Mouse (Mus musculus) hindbrain, embryonic 11.5 days (tissue): ENCODE results near the gene Cfap65. TPM values are rescaled to one million over a fixed set of nuclear protein-coding genes. Genes with fewer than 3 reads are reported as not detected.

Experiments used
- ATAC-seq: fragments of 200-750 bp; cut with Nextera tagmentation; 2 replicates; pipeline ENCODE4 v1.8.0; 2017; ENCODE audit warnings: mild to moderate bottlenecking, moderate TSS enrichment, moderate library complexity; ENCODE audit not compliant: low FRiP score
- DNase-seq: peaks from one replicate; pipeline ENCODE4 v3.0.0-alpha.2; 2015; ENCODE audit warnings: low spot score
- H3K27ac ChIP-seq: fragments of 300-500 bp; sonication (generic); 2 replicates; pipeline ENCODE4 v1.5.1; 2014; ENCODE audit warnings: mild to moderate bottlenecking, low read depth, low read length
- H3K27me3 ChIP-seq: fragments of 300-500 bp; sonication (generic); 2 replicates; pipeline ENCODE4 v1.6.1; 2014; ENCODE audit warnings: mild to moderate bottlenecking, low read length, moderate library complexity, mixed read lengths; ENCODE audit not compliant: control insufficient read depth, insufficient read depth
- H3K36me3 ChIP-seq: fragments of 300-500 bp; sonication (generic); 2 replicates; pipeline ENCODE4 v1.6.1; 2014; ENCODE audit warnings: mild to moderate bottlenecking, low read length, moderate library complexity, mixed read lengths; ENCODE audit not compliant: control insufficient read depth, insufficient read depth
- H3K4me1 ChIP-seq: fragments of 300-500 bp; sonication (generic); replicated peaks from 2 replicates; pipeline ENCODE4 v1.6.1; 2014; ENCODE audit warnings: low read length, mixed read lengths; ENCODE audit not compliant: control insufficient read depth, insufficient read depth
- H3K4me2 ChIP-seq: fragments of 300-500 bp; sonication (generic); replicated peaks from 2 replicates; pipeline ENCODE4 v1.6.1; 2014; ENCODE audit warnings: mild to moderate bottlenecking, low read depth, low read length
- H3K4me3 ChIP-seq: fragments of 300-500 bp; sonication (generic); 2 replicates; pipeline ENCODE4 v1.5.1; 2014; ENCODE audit warnings: low read depth, low read length
- H3K9ac ChIP-seq: fragments of 300-500 bp; sonication (generic); 2 replicates; pipeline ENCODE4 v1.6.1; 2014; ENCODE audit warnings: low read depth, low read length
- H3K9me3 ChIP-seq: fragments of 300-500 bp; sonication (generic); 2 replicates; pipeline ENCODE4 v1.6.1; 2016; ENCODE audit warnings: low read length; ENCODE audit not compliant: control insufficient read depth
- WGBS: fragments of 180-500 bp; shearing (Covaris S2); extraction: QIAGEN DNeasy Blood & Tissue Kit; methylation state at CpG from one replicate; pipeline ENCODE4 v1.1.7; 2014; 5-methylcytosine and 5-hydroxymethylcytosine counted together
- polyA plus RNA-seq: library from polyadenylated mRNA; unstranded; fragments of >200 nt; fragmentation: Nextera tagmentation; extraction: Ambion mirVana; gene quantifications from 2 replicates; pipeline ENCODE4 v1.2.1, GENCODE M21; 2014

The Cfap65 gene
- polyA plus RNA-seq, result 1.2 TPM in 2 replicates

DNA sequence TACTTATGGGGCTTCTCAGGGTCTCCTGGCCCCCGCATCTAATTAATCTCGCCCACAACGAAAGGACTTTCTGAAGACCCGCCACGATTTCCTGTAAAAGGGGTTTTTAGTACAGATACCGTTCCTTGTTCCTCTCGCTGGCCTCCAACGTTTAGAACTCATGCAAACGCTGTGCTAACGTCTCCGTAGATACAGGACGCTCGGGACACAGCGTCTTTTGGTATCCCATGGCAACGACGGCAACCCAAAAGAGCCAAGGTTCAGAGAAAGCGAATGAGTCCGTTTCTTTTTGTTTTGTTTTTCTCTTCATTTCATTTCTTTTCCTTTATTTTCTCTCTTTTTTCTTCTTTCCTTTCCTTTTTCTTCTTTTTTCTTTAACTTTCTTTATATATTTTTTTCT lies at the start of gene Cfap65:
Gene Cfap65, minus strand, starts transcription at position 198 of the 400 bp plus-strand sequence.
- peak within 1 kb of the TSS; percentile 26 for H3K4me3 ChIP-seq
- WGBS, result 2% methylated on average over 18 of the region's 18 CpGs

DNA sequence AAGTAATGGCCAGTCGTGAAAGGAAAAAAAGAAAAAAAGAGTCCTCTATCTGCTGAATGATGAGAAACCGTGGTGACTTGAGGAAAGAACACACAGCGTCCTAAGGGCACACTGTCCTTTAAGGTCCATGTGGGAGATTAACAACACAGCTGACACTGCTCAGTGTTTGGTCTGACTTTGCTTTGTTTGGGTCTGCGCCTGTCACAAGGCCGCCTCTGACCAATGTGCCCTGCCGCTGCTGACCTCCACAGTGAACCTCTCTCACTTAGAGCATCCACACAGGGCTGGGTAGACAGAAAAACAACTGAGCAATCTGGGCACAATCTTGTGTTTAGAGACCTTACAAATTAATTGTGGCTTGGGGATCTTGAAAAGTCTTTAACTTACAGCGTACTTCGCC lies 41.6 kb upstream of the Cfap65 start:
- no peak for ATAC-seq
- Histone ChIP-seq H3K27ac (no peak overlapping the region), H3K9me3 (no peaks in the 10 kb centered on the region), H3K27me3 (no peaks in the 10 kb centered on the region), H3K4me1 (peaks cover 2% of the 10 kb centered on the region; the same call in 1 of the 2 replicates), H3K4me2 (no peak overlapping the region), H3K4me3 (no peak overlapping the region), H3K36me3 (no peaks in the 10 kb centered on the region), H3K9ac (no peak overlapping the region)
- WGBS, result 77% methylated on average over 8 of the region's 8 CpGs
- DNase-seq, result no peak

More for the DNA sequence above, at the start of gene Cfap65:
- ATAC-seq (no peak), DNase-seq (peak; percentile 80)
- H3K27me3 ChIP-seq, result peaks cover 5% of the 10 kb centered on the region; the same call in 1 of the 2 replicates
- H3K36me3 ChIP-seq, result no peaks in the 10 kb centered on the region
- H3K4me1 ChIP-seq, result no peaks in the 10 kb centered on the region
- no peak within 1 kb of the TSS for H3K27ac ChIP-seq
- no peaks in the 10 kb centered on the region for H3K9me3 ChIP-seq
- H3K4me2 ChIP-seq, result peak within 1 kb of the TSS; percentile 53
- no peak within 1 kb of the TSS for H3K9ac ChIP-seq

DNA sequence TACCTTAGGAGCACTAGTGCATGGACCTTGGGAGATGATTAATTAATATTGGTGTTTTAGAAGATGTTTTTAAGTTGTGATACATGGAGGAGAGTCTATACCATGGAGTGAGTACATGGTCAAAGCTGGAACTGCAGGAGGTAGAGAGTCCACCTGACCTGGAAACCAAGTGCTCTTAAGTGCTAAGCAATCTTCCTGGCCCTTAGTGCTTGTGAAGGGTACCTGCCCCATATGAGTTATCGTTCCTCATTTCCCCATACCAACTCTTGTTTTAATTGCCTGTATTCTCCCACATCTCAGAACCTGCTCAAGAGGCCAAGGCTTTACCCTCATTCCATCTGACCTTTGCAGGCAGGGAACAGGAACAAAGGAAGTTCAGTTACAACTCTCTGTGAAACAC lies 40.5 kb upstream of the Cfap65 start:
- no peak overlapping the region for H3K9ac ChIP-seq
- no peaks in the 10 kb centered on the region for H3K36me3 ChIP-seq
- no peak for DNase-seq
- no peaks in the 10 kb centered on the region for H3K9me3 ChIP-seq
- peaks cover 2% of the 10 kb centered on the region; the same call in 1 of the 2 replicates for H3K4me1 ChIP-seq
- no peak overlapping the region for H3K27ac ChIP-seq
- H3K27me3 ChIP-seq, result no peaks in the 10 kb centered on the region
- H3K4me2 ChIP-seq, result no peak overlapping the region
- 94% methylated on average over 1 of the region's 1 CpGs for WGBS
- no peak overlapping the region for H3K4me3 ChIP-seq
- ATAC-seq, result no peak

DNA sequence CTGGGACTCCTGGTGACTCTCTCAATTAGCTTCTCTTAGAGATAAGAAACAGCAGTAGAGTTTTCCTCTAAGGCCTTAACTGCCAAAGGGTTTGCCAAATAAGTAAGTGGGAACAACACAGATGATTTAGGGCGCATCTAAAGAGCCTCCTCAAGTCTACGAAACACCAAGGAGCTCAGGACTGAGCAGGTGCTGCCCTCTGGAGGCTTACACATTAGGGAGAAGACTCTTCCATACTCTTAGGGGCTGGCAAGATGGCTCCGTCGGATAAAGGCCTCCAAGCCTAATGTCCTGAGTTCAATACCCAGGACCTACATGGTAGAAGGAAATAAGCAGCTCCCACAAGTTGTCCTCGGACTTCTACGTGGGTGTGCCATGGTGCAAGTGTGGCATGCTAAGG lies 38.2 kb upstream of the Cfap65 start:
- Histone ChIP-seq H3K9ac (no peak overlapping the region), H3K4me3 (no peak overlapping the region), H3K4me1 (peaks cover 2% of the 10 kb centered on the region; the same call in 1 of the 2 replicates), H3K27me3 (no peaks in the 10 kb centered on the region), H3K4me2 (no peak overlapping the region), H3K36me3 (no peaks in the 10 kb centered on the region), H3K27ac (no peak overlapping the region), H3K9me3 (no peaks in the 10 kb centered on the region)
- WGBS, result 85% methylated on average over 6 of the region's 6 CpGs
- no peak for DNase-seq
- no peak for ATAC-seq

DNA sequence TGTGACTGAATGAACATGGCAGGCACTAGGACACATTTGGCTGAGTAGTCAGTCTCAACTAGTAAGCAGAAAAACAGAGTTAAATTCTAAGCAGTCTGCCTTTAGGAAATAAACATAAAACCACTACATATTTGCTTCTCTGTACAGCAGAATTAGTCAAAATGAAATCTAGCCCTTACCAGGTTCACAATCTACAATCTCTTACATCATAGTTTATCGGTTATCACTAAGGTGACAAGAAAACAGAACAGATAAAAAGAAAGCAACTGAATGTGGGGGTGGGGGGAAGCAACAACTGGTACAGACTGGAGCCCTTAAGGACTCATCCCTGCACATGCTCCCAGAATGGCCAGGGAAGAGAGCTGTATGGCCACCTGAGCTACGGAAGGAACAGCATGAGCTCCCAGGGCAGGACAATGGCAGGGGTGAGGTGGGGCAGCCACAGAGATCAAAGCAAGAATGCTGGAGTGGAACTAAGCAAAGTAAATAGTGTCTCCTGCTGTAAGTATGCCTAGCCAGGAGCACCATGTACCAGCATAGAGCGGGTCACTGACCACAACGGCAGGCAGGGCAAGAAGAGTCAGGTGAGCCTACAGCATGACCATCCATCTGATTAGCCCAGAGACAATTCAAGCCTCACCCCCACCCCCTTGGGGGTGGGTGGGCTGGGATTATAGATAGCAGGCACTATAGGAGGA lies 36.1 kb upstream of the Cfap65 start:
- Histone ChIP-seq H3K9ac (no peak overlapping the region), H3K27ac (no peak overlapping the region), H3K4me2 (no peak overlapping the region), H3K27me3 (no peaks in the 10 kb centered on the region), H3K36me3 (no peaks in the 10 kb centered on the region), H3K4me3 (no peak overlapping the region), H3K4me1 (no peaks in the 10 kb centered on the region), H3K9me3 (no peaks in the 10 kb centered on the region)
- DNase-seq (no peak), ATAC-seq (no peak)
- 49% methylated on average over 4 of the region's 4 CpGs for WGBS

DNA sequence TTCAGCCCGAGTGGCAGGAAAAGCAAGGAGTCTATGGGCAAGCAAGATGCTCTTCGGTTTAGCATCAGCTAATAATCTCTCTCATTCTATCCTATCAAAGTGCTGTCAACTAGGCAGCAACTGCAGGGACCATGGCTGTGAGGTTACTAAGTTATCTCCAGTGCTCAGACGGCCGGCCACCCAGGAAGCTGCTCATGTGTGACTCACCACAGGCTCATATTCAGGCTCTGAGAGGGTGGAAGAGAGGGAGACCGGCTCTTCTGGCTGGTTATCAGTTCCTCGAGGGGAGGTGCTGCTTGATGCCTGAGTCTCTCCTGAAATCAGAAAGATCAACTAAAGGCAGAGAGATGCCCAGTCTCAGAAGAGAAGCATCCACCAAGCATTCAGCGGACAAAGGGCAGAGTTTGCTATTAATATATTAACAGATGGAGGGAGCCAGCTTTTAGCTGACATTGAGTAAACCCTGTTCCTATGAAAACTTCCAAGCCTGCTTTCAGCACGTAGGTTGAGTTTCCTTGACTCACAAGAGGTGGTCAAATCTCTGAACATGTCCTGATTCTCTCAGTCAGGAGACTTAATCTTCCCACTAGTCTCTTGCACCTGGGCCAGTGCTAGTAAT lies 32.7 kb upstream of the Cfap65 start:
- no peaks in the 10 kb centered on the region for H3K4me1 ChIP-seq
- H3K4me3 ChIP-seq, result no peak overlapping the region
- 74% methylated on average over 8 of the region's 8 CpGs for WGBS
- no peak for ATAC-seq
- no peaks in the 10 kb centered on the region for H3K9me3 ChIP-seq
- H3K4me2 ChIP-seq, result no peak overlapping the region
- H3K9ac ChIP-seq, result no peak overlapping the region
- no peaks in the 10 kb centered on the region for H3K36me3 ChIP-seq
- DNase-seq, result no peak
- no peaks in the 10 kb centered on the region for H3K27me3 ChIP-seq
- no peak overlapping the region for H3K27ac ChIP-seq

DNA sequence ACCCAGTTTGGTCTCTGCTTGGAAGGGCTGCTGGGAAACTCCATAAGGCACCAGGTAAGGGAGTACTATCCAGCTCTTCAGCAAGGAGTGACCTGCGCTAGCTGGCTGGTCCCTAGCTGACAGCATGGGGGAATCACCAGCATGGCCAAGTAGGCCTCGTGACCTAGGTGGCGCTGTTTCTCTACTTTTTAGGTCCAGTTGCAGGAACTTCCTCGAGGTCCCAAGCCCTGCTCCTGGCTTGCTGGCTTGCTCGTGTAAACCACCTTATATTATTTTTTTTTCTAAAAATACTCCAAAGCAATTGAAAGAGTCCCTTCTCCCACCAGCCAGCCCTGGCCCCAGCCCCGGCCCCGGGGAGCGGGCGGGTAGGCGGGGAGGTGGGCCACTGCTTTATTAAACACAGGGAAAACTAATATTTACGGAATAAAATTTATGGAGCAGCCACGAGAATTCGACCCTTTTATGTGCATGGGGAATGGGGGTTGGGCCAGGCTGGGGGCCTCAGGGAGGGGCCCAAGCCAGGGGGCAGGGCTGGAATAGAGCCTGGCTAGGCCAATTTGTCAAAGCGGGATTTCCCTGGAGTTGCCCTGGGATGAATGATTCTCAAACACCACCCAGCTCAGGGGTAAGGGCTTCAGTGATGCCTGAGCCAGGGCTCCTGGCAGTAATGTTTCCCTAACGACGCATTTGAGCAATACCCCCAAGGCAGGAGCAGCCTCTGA lies 29.3 kb upstream of the Cfap65 start:
- WGBS, result 17% methylated on average over 16 of the region's 16 CpGs
- Histone ChIP-seq H3K9me3 (no peaks in the 10 kb centered on the region), H3K4me1 (no peaks in the 10 kb centered on the region), H3K4me2 (peak overlapping the region; percentile 40), H3K27me3 (no peaks in the 10 kb centered on the region), H3K4me3 (no peak overlapping the region), H3K36me3 (no peaks in the 10 kb centered on the region), H3K27ac (no peak overlapping the region), H3K9ac (peak overlapping the region; percentile 47; the same call in 1 of the 2 replicates)
- peak; percentile 92 for DNase-seq
- no peak for ATAC-seq

DNA sequence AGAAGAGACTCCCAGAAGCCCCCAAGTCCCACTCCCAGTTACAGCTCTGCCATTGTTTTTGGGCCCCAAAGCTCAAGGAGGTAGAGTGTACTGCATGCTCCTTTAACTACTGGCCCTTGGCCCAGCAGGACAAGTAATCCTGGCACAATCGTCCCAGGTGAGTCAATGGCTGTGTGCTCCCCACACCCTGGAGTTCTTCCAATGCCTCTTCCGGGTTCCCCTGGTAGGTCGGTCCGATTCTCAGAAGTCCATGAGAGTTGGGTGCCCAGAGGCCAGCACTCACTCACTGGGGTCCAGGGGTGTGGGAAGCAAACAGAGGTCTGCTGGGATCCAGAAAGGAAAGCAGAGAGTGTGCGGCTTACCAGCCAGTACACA lies 27.4 kb upstream of the Cfap65 start:
- H3K4me2 ChIP-seq, result no peak overlapping the region
- no peaks in the 10 kb centered on the region for H3K4me1 ChIP-seq
- no peaks in the 10 kb centered on the region for H3K27me3 ChIP-seq
- H3K36me3 ChIP-seq, result no peaks in the 10 kb centered on the region
- ATAC-seq (no peak), DNase-seq (no peak)
- 92% methylated on average over 5 of the region's 5 CpGs for WGBS
- H3K27ac ChIP-seq, result no peak overlapping the region
- no peak overlapping the region for H3K4me3 ChIP-seq
- no peak overlapping the region for H3K9ac ChIP-seq
- H3K9me3 ChIP-seq, result no peaks in the 10 kb centered on the region
